Mouse (Mus musculus): Measurements from ENCODE around the gene Rbck1. TPM values are rescaled to one million over a fixed set of nuclear protein-coding genes. Genes with fewer than 3 reads are reported as not detected.
"Not testable (repeated sequence)": the region's sequence is repeated elsewhere in the genome, so short reads cannot be mapped to it uniquely, and the experiment has no call there.

The Rbck1 gene
- polyA plus RNA-seq, 1 experiment from 2014 or later, result 98.9 TPM

DNA sequence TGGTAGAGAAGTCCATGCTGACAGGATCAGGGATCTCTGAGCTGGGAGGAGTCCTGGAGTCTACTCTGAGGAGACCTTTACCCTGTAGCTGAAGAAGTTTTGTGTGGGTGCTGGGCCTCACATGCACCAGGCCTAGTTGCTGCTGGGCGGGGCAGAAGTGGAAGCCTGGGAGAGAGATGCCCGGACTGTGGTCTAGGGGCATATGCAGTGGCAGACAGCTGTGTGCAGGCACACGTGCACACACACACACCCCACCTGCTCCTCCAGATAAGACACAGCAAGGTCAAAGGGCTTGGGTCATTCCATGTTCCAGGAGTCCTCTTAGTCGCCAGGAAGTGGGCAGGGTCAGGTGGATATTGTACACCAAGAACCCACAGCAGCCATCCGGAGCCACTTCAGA is 27.2 kb upstream of the Rbck1 start:
- no peaks in the 10 kb centered on the region for H3K9me3 ChIP-seq
- WGBS, result 82% methylated on average over 5 of the region's 5 CpGs
- no peak overlapping the region for H3K4me3 ChIP-seq
- H3K4me1 ChIP-seq (replicated peaks), result peaks cover 8% of the 10 kb centered on the region; the same call in 1 of the 2 replicates
- no peak for ATAC-seq (ENCODE audit: low FRiP score)
- H3K9ac ChIP-seq, result no peak overlapping the region
- H3K27ac ChIP-seq, result no peak overlapping the region
- H3K4me2 ChIP-seq, result no peak overlapping the region
- H3K27me3 ChIP-seq, result 0 out of 2 replicates have a peak, but pooled peaks cover 4% of the 10 kb centered on the region
- no peaks in the 10 kb centered on the region for H3K36me3 ChIP-seq

- H3K4me3 ChIP-seq; H3K9ac ChIP-seq; ATAC-seq (ENCODE audit: low FRiP score); H3K4me2 ChIP-seq; H3K9me3 ChIP-seq; H3K4me1 ChIP-seq (replicated peaks); H3K27ac ChIP-seq; H3K36me3 ChIP-seq; H3K27me3 ChIP-seq: not testable (repeated sequence)
- 73% methylated on average over 5 of the region's 5 CpGs for WGBS
Measured at GRCm38 (mm10) chr2:152358977-152359376, 26.5 kb upstream of the Rbck1 start.

DNA sequence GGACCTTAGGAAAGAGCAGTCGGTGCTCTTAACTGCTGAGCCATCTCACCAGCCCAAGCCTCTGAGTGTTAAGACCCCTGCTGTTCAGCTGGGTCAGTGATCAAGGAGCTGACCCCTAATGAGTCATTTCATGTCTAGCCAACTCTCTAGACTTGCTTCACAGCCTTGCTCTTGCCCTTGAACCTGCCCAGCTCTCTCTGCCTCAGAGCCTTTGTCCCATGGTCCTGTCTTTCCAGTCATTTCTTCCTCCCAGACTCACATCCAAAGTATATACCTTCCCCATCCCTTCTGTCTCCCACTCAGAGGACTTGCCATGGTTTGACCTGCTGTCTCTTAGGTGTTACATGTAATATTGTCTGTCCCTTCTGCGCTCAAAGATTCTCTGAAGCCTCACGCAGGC is 24.8 kb upstream of the Rbck1 start:
- H3K4me2 ChIP-seq, result no peak overlapping the region
- WGBS, result 84% methylated on average over 3 of the region's 3 CpGs
- no peak for ATAC-seq (ENCODE audit: low FRiP score)

GRCm38 (mm10) chr2:152349842-152350540 is 17.5 kb upstream of the Rbck1 start:
- ATAC-seq (ENCODE audit: low FRiP score), result no peak
- no peaks in the 10 kb centered on the region for H3K9me3 ChIP-seq
- H3K27ac ChIP-seq, result no peak overlapping the region
- peaks cover 6% of the 10 kb centered on the region for H3K27me3 ChIP-seq
- WGBS, result 91% methylated on average over 7 of the region's 8 CpGs
- H3K36me3 ChIP-seq, result no peaks in the 10 kb centered on the region
- no peak overlapping the region for H3K9ac ChIP-seq
- H3K4me1 ChIP-seq (replicated peaks), result no peaks in the 10 kb centered on the region
- H3K4me2 ChIP-seq, result no peak overlapping the region
- H3K4me3 ChIP-seq, result no peak overlapping the region

More for the DNA sequence above, 24.8 kb upstream of the Rbck1 start:
- Histone ChIP-seq H3K27me3 (0 out of 2 replicates have a peak, but pooled peaks cover 4% of the 10 kb centered on the region), H3K27ac (no peak overlapping the region), H3K4me3 (no peak overlapping the region), H3K4me1 (replicated peaks) (no peaks in the 10 kb centered on the region), H3K9ac (no peak overlapping the region), H3K9me3 (no peaks in the 10 kb centered on the region), H3K36me3 (no peaks in the 10 kb centered on the region)

GRCm38 (mm10) chr2:152349205-152349604 is 16.8 kb upstream of the Rbck1 start:
- Histone ChIP-seq H3K4me2 (no peak overlapping the region), H3K27ac (no peak overlapping the region), H3K36me3 (no peaks in the 10 kb centered on the region), H3K27me3 (peaks cover 8% of the 10 kb centered on the region), H3K4me3 (no peak overlapping the region), H3K9ac (no peak overlapping the region), H3K4me1 (replicated peaks) (peaks cover 5% of the 10 kb centered on the region), H3K9me3 (no peaks in the 10 kb centered on the region)
- no peak for ATAC-seq (ENCODE audit: low FRiP score)
- 81% methylated on average over 6 of the region's 6 CpGs for WGBS

DNA sequence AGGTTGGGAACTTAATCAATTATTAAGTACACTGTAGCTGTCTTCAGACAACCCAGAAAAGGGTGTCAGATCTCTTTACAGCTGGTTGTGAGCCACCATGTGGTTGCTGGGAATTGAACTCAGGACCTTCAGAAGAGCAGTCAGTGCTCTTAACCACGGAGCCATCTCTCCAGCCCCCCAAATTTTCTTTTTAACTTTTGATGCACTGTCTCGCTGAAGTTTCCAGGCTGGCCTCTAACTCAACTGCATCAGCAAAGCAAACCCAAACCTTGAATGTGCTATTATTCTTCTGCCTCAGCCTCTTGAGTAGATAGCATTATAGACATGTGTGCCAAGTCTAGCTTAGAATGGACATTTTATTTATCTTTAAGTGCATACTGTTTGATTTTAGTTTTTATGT is 15.3 kb upstream of the Rbck1 start:
- Histone ChIP-seq H3K4me3 (no peak overlapping the region), H3K27ac (no peak overlapping the region), H3K4me1 (replicated peaks) (peaks cover 16% of the 10 kb centered on the region), H3K36me3 (no peaks in the 10 kb centered on the region), H3K9me3 (no peaks in the 10 kb centered on the region), H3K9ac (no peak overlapping the region), H3K27me3 (peaks cover 8% of the 10 kb centered on the region), H3K4me2 (no peak overlapping the region)
- ATAC-seq (ENCODE audit: low FRiP score), result no peak
- 79% methylated on average over 2 of the region's 2 CpGs for WGBS

- peaks cover 12% of the 10 kb centered on the region for H3K27me3 ChIP-seq
Measured at GRCm38 (mm10) chr2:152346776-152347465, 14.5 kb upstream of the Rbck1 start.

DNA sequence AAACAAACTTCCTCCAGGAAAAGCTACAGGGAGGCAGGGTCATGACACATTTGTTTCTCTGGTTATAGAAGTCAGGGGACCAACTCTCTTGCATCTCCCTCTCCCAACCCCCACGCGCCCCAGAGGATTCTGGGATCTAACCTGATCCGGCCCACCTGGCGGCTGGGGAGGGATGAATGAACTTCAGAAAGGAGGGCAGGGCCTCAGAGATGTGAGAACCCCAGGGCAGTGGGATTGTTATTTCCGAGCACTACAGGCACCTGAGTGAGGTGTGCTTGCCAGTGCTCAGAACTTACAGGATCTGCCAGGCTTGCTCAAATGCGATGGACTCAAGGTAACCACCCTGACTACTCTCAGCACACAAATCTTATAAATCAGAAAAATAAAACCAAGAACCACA is 12.9 kb upstream of the Rbck1 start:
- H3K4me1 ChIP-seq (replicated peaks), result peaks cover 16% of the 10 kb centered on the region
- H3K27ac ChIP-seq, result no peak overlapping the region
- WGBS, result 68% methylated on average over 6 of the region's 6 CpGs
- H3K9ac ChIP-seq, result no peak overlapping the region
- H3K4me3 ChIP-seq, result no peak overlapping the region
- no peaks in the 10 kb centered on the region for H3K9me3 ChIP-seq
- H3K36me3 ChIP-seq, result no peaks in the 10 kb centered on the region
- H3K27me3 ChIP-seq, result peaks cover 12% of the 10 kb centered on the region
- H3K4me2 ChIP-seq, result no peak overlapping the region
- no peak for ATAC-seq (ENCODE audit: low FRiP score)

More at GRCm38 (mm10) chr2:152346776-152347465, 14.5 kb upstream of the Rbck1 start:
- Histone ChIP-seq H3K4me3 (no peak overlapping the region), H3K36me3 (no peaks in the 10 kb centered on the region), H3K27ac (no peak overlapping the region), H3K4me2 (no peak overlapping the region), H3K9ac (no peak overlapping the region), H3K4me1 (replicated peaks) (peaks cover 16% of the 10 kb centered on the region), H3K9me3 (no peaks in the 10 kb centered on the region)
- WGBS, result 51% methylated on average over 9 of the region's 9 CpGs
- no peak for ATAC-seq (ENCODE audit: low FRiP score)

DNA sequence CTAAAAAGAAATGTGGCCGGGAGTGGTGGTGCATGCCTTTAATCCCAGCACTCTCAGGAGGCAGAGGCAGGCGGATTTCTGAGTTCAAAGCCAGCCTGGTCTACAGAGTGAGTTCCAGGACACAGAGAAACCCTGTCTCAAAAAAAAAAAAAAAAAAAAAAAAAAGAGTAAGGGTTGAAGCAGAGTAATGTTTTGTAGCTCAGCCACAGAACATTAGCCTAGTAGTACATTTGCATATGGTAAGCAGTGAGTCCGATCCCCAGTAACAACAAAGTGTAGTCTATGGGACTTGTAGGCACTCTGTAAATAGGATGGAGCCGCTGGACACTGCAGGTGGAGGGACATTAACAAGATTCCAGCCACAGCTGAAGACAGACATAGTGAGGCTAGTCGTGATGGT is 12.5 kb upstream of the Rbck1 start:
- no peak overlapping the region for H3K4me2 ChIP-seq
- peaks cover 12% of the 10 kb centered on the region for H3K27me3 ChIP-seq
- WGBS, result 63% methylated on average over 5 of the region's 5 CpGs
- peaks cover 16% of the 10 kb centered on the region for H3K4me1 ChIP-seq (replicated peaks)
- H3K9me3 ChIP-seq, result no peaks in the 10 kb centered on the region
- no peak overlapping the region for H3K4me3 ChIP-seq
- H3K27ac ChIP-seq, result no peak overlapping the region
- H3K36me3 ChIP-seq, result no peaks in the 10 kb centered on the region
- no peak overlapping the region for H3K9ac ChIP-seq
- no peak for ATAC-seq (ENCODE audit: low FRiP score)

GRCm38 (mm10) chr2:152344361-152344760 is 11.9 kb upstream of the Rbck1 start:
- Histone ChIP-seq H3K4me1 (replicated peaks) (peaks cover 16% of the 10 kb centered on the region), H3K9ac (peak overlapping the region; percentile 76), H3K4me2 (peak overlapping the region; percentile 81), H3K36me3 (no peaks in the 10 kb centered on the region), H3K27me3 (peaks cover 12% of the 10 kb centered on the region), H3K4me3 (peak overlapping the region; percentile 52), H3K9me3 (no peaks in the 10 kb centered on the region), H3K27ac (no peak overlapping the region)
- 0 out of 2 replicates have a peak, but pooled peaks have one; percentile 29 for ATAC-seq (ENCODE audit: low FRiP score)
- WGBS, result 12% methylated on average over 10 of the region's 10 CpGs

GRCm38 (mm10) chr2:152343329-152344213 is 11.1 kb upstream of the Rbck1 start, which contains the start of gene Trib3:
Gene Trib3, minus strand, starts transcription at chr2:152344032.
- Histone ChIP-seq H3K4me2 (peak within 1 kb of the TSS; percentile 81), H3K4me3 (peak within 1 kb of the TSS; percentile 52), H3K36me3 (no peaks in the 10 kb centered on the region), H3K27ac (peak within 1 kb of the TSS; percentile 53), H3K27me3 (peaks cover 12% of the 10 kb centered on the region), H3K9me3 (no peaks in the 10 kb centered on the region), H3K9ac (peak within 1 kb of the TSS; percentile 76), H3K4me1 (replicated peaks) (peaks cover 16% of the 10 kb centered on the region)
- ATAC-seq (ENCODE audit: low FRiP score), result peak; percentile 86
- WGBS, result under 1% methylated on average over 52 of the region's 52 CpGs

DNA sequence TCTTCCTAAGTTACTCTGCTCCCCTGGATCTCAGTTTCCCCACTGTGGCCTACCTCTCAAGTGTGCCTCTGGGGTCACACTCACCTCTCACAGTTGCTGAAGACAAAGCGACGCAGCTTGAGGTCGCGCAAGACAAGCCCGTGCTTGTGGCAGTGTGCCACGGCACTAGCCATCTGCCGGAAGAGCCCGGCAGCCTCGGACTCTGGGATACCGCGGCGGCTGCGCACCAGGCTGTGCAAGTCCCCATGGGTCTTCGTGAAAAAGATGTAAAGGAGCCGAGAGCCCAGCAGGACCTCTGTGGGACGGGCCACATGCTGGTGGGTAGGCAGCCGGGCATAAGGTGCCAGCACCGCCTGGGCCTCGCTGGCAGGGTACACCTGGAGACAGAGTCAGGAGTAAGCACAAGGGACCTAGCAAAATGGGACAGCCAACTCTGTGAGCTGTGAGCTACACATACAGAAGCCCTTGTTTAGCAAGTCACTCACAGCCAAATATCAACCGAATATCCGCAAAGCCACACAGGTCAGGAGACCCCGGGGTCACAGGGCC is 7.3 kb upstream of the Rbck1 start:
- no peak overlapping the region for H3K4me3 ChIP-seq
- H3K9me3 ChIP-seq, result no peaks in the 10 kb centered on the region
- peaks cover 5% of the 10 kb centered on the region; the same call in 1 of the 2 replicates for H3K27me3 ChIP-seq
- H3K27ac ChIP-seq, result no peak overlapping the region
- no peak overlapping the region for H3K4me2 ChIP-seq
- no peaks in the 10 kb centered on the region for H3K36me3 ChIP-seq
- no peak overlapping the region for H3K9ac ChIP-seq
- 86% methylated on average over 22 of the region's 22 CpGs for WGBS
- peaks cover 16% of the 10 kb centered on the region for H3K4me1 ChIP-seq (replicated peaks)
- no peak for ATAC-seq (ENCODE audit: low FRiP score)
